Mouse (Mus musculus): ENCODE results near the gene Kcnj8. TPM values are rescaled to one million over a fixed set of nuclear protein-coding genes. Genes with fewer than 3 reads are reported as not detected.

The Kcnj8 gene
- total RNA-seq (2023): under 1 TPM in 1 of 2 experiments, not detected in 1; 0.24 TPM

GRCm38 (mm10) chr6:142571055-142571618, at the start of gene Kcnj8:
Kcnj8 (minus strand) TSS chr6:142571614.

Other genes with a start within 250 kb of the Kcnj8 start
- gene Slco1a5, start 248.6 kb downstream of the Kcnj8 start, total RNA-seq (2023): not detected
- gene Pyroxd1, start 226.0 kb downstream of the Kcnj8 start, total RNA-seq (2023): 10 to 100 TPM; 20.5 to 23.0 TPM
- gene Recql, start 184.5 kb downstream of the Kcnj8 start, total RNA-seq (2023): 10 to 100 TPM; 36.0 to 53.3 TPM
- gene Golt1b, start 184.4 kb downstream of the Kcnj8 start, total RNA-seq (2023): 10 to 100 TPM; 20.0 to 20.5 TPM
- under 1 TPM in 1 of 2 experiments, not detected in 1; 0.64 TPM for gene Spx, start 158.2 kb downstream of the Kcnj8 start, total RNA-seq (2023)
- not detected for gene Gys2, start 98.5 kb downstream of the Kcnj8 start, total RNA-seq (2023)
- under 1 TPM in 1 of 2 experiments, not detected in 1; 0.95 TPM for gene Ldhb, start 63.7 kb downstream of the Kcnj8 start, total RNA-seq (2023)
- gene Abcc9, start 130.7 kb upstream of the Kcnj8 start, total RNA-seq (2023): not detected
- gene Cmas, start 185.1 kb upstream of the Kcnj8 start, total RNA-seq (2023): 10 to 100 TPM; 37.5 to 51.0 TPM
- not detected for gene Sult6b2, start 232.9 kb upstream of the Kcnj8 start, total RNA-seq (2023)